Mouse (Mus musculus): ENCODE measurements around the gene Zbtb22. TPM values are rescaled to one million over a fixed set of nuclear protein-coding genes. Genes with fewer than 3 reads are reported as not detected.
A peak's percentile ranks its signal among the peaks of the same experiment; 100 is the strongest.

Zbtb22 gene
- polyA plus RNA-seq, 1 experiment, result 14.8 TPM

DNA sequence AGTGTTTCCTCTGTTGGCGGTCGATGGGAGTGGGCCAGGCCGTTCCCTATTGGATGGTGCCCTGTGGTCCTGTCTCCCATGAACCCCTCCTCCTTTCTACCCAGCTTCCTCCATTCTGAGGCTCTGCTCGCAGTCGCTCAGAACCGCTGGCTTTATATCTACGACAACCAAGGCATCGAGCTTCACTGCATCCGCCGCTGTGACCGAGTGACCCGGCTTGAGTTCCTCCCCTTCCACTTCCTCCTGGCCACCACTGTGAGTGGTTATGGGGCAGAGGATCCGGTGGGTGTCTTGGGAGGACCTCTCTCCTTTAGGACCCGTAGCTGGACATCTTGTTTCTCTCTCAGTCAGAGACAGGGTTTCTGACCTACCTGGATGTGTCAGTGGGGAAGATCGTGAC is 27.8 kb downstream of the Zbtb22 start:
- Histone ChIP-seq H3K9ac (ENCODE audit: low read depth, poor library complexity, severe bottlenecking) (no peak overlapping the region), H3K36me3 (ENCODE audit: control insufficient read depth, insufficient read depth, low read length, poor library complexity, severe bottlenecking) (peaks cover 7% of the 10 kb centered on the region; the same call in 1 of the 2 replicates), H3K4me1 (ENCODE audit: control insufficient read depth, insufficient read depth, low read length) (no peaks in the 10 kb centered on the region), H3K4me3 (ENCODE audit: low read depth, low read length) (no peak overlapping the region), H3K27me3 (ENCODE audit: control insufficient read depth, insufficient read depth, low read length, poor library complexity, severe bottlenecking) (no peaks in the 10 kb centered on the region), H3K9me3 (replicated peaks; ENCODE audit: control insufficient read depth, insufficient read depth, low read length, poor library complexity, severe bottlenecking) (no peaks in the 10 kb centered on the region), H3K27ac (ENCODE audit: insufficient read depth, low read length) (no peak overlapping the region)
- TF ChIP-seq CTCF (IDR thresholded peaks at IDR 0.05; ENCODE audit: low read depth, low read length) (no peak), EP300 (IDR thresholded peaks at IDR 0.05; ENCODE audit: insufficient read depth, low read depth, low read length) (no peak), POLR2A (IDR thresholded peaks at IDR 0.05; ENCODE audit: insufficient read depth, low read length) (no peak)

DNA sequence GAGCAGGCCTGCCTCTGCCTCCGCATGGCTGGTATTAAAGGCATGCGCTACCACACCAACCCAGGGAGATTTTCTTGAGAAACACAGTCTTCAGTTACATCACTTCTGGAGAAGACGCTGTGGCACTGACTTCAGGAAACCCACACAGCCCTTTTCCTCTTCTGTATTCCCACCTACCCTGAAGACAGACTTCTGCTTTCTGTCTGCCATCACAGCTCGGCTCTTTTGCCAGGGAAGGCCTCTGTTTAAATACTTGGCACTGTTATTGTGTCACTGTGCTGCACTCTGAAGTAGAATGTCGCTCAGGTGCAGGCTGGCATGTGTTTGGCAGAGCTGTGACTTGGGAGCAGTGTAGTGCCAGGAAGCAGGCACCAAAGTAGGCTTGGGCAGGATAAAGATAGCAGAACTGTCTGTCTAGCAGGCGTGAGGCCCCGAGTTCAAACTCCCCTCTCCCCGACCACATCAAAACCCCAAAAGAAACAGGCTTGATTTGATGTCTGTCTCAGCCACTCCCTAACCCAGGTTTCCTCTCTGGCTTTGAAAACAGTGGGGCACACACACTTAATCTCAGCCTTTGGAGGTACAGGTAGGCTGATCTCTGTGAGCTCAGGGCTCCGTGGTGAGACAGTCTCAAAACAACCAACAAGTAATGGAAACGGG is 31.9 kb downstream of the Zbtb22 start:
- no peaks in the 10 kb centered on the region for H3K9me3 ChIP-seq (replicated peaks; ENCODE audit: control insufficient read depth, insufficient read depth, low read length, poor library complexity, severe bottlenecking)
- no peak overlapping the region for H3K27ac ChIP-seq (ENCODE audit: insufficient read depth, low read length)
- H3K4me3 ChIP-seq (ENCODE audit: low read depth, low read length), result no peak overlapping the region
- H3K36me3 ChIP-seq (ENCODE audit: control insufficient read depth, insufficient read depth, low read length, poor library complexity, severe bottlenecking), result peaks cover 18% of the 10 kb centered on the region
- no peak for TF ChIP-seq CTCF (IDR thresholded peaks at IDR 0.05; ENCODE audit: low read depth, low read length)
- no peak for TF ChIP-seq EP300 (IDR thresholded peaks at IDR 0.05; ENCODE audit: insufficient read depth, low read depth, low read length)
- no peak for TF ChIP-seq POLR2A (IDR thresholded peaks at IDR 0.05; ENCODE audit: insufficient read depth, low read length)
- no peaks in the 10 kb centered on the region for H3K27me3 ChIP-seq (ENCODE audit: control insufficient read depth, insufficient read depth, low read length, poor library complexity, severe bottlenecking)
- no peak overlapping the region for H3K9ac ChIP-seq (ENCODE audit: low read depth, poor library complexity, severe bottlenecking)
- H3K4me1 ChIP-seq (ENCODE audit: control insufficient read depth, insufficient read depth, low read length), result no peaks in the 10 kb centered on the region

DNA sequence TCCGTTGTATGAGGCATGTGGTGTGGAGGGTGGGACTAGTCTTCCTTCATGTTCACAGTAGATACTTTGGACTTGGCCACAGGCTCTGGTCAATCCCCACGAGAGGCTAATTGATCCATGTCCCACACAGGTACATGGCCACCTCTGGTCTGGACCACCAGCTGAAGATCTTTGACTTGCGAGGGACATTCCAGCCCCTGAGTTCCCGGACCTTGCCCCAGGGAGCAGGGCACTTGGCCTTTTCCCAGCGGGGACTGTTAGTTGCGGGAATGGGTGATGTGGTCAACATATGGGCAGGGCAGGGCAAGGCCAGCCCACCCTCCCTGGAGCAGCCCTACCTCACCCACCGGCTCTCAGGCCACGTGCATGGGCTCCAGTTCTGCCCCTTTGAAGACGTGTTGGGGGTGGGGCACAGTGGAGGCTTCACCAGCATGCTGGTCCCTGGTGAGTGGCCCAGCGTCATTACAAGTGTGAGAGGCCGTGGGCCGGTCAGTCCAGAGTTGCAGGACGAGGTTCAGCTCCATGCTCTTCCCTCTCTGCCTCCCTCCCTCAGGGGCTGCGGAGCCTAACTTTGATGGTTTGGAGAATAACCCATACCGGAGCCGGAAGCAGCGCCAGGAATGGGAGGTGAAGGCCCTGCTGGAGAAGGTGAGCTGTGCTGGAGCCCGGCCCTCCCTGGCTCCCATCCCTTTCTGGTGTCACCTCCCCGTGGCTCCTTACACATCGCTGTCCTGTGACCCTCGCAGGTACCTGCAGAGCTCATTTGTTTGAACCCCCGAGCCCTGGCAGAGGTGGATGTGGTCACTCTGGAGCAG is 32.6 kb downstream of the Zbtb22 start:
- H3K4me1 ChIP-seq (ENCODE audit: control insufficient read depth, insufficient read depth, low read length), result no peaks in the 10 kb centered on the region
- H3K27me3 ChIP-seq (ENCODE audit: control insufficient read depth, insufficient read depth, low read length, poor library complexity, severe bottlenecking), result no peaks in the 10 kb centered on the region
- H3K36me3 ChIP-seq (ENCODE audit: control insufficient read depth, insufficient read depth, low read length, poor library complexity, severe bottlenecking), result peaks cover 19% of the 10 kb centered on the region

DNA sequence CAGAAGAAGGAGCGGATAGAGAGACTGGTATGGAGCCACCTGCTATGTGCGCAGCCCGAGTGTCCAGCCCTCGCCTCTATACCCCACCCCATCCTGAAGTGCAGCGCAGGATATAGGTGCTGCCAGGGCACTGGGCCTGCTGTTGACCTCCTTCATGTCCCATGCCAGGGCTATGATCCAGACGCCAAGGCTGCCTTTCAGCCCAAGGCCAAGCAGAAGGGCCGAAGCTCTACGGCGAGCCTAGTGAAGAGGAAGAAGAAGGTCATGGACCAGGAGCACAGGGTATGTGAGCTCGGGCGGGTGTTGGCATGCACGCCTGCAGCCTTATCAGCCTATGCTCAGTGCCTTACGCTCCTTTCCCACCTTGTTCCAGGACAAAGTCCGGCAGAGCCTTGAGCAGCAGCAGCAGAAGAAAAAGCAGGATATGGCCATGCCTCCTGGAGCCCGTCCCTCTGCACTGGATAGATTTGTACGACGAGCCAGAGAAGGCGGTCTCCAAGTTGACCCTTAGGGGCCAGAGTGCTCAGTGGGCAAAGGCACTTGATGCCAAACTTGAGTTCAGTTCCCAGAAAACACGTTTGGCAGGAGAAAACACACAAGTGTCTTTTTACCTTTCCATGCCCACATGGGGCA is 33.3 kb downstream of the Zbtb22 start:
- H3K9ac ChIP-seq (ENCODE audit: low read depth, poor library complexity, severe bottlenecking), result no peak overlapping the region
- no peak overlapping the region for H3K4me3 ChIP-seq (ENCODE audit: low read depth, low read length)
- TF ChIP-seq EP300 (IDR thresholded peaks at IDR 0.05; ENCODE audit: insufficient read depth, low read depth, low read length), result no peak
- no peak for TF ChIP-seq POLR2A (IDR thresholded peaks at IDR 0.05; ENCODE audit: insufficient read depth, low read length)
- TF ChIP-seq CTCF (IDR thresholded peaks at IDR 0.05; ENCODE audit: low read depth, low read length), result no peak
- peaks cover 26% of the 10 kb centered on the region for H3K36me3 ChIP-seq (ENCODE audit: control insufficient read depth, insufficient read depth, low read length, poor library complexity, severe bottlenecking)
- H3K9me3 ChIP-seq (replicated peaks; ENCODE audit: control insufficient read depth, insufficient read depth, low read length, poor library complexity, severe bottlenecking), result no peaks in the 10 kb centered on the region
- no peaks in the 10 kb centered on the region for H3K4me1 ChIP-seq (ENCODE audit: control insufficient read depth, insufficient read depth, low read length)
- H3K27me3 ChIP-seq (ENCODE audit: control insufficient read depth, insufficient read depth, low read length, poor library complexity, severe bottlenecking), result no peaks in the 10 kb centered on the region
- H3K27ac ChIP-seq (ENCODE audit: insufficient read depth, low read length), result no peak overlapping the region

More for the DNA sequence above, 32.6 kb downstream of the Zbtb22 start:
- TF ChIP-seq CTCF (IDR thresholded peaks at IDR 0.05; ENCODE audit: low read depth, low read length), result no peak
- TF ChIP-seq POLR2A (IDR thresholded peaks at IDR 0.05; ENCODE audit: insufficient read depth, low read length), result no peak
- TF ChIP-seq EP300 (IDR thresholded peaks at IDR 0.05; ENCODE audit: insufficient read depth, low read depth, low read length), result no peak
- H3K9me3 ChIP-seq (replicated peaks; ENCODE audit: control insufficient read depth, insufficient read depth, low read length, poor library complexity, severe bottlenecking), result no peaks in the 10 kb centered on the region
- no peak overlapping the region for H3K27ac ChIP-seq (ENCODE audit: insufficient read depth, low read length)
- H3K9ac ChIP-seq (ENCODE audit: low read depth, poor library complexity, severe bottlenecking), result no peak overlapping the region
- no peak overlapping the region for H3K4me3 ChIP-seq (ENCODE audit: low read depth, low read length)

DNA sequence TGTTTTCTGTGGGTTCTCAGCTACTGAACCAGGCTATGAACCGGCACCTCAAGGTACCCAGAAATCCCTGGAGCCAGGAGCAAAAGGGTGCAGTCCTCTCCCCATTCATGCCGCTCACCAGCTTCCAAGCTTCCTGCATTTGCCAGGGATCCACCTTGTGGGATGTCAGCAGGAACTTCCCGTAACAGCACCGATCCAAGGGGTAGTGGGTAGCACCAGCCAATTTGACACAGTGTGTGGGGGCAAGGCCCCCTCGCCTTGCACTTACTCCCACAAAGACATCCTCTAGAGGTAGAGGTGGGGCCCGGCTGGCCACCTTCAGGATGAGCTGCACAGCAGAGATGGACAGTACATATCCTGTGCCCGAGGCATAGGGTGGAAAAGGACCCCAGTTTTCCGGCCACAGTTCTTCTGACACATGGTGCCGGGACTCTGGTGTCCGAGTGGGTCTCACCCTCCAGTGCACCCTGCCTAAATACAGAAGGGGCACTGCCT is 34.5 kb downstream of the Zbtb22 start:
- TF ChIP-seq CTCF (IDR thresholded peaks at IDR 0.05; ENCODE audit: low read depth, low read length) (no peak), POLR2A (IDR thresholded peaks at IDR 0.05; ENCODE audit: insufficient read depth, low read length) (no peak), EP300 (IDR thresholded peaks at IDR 0.05; ENCODE audit: insufficient read depth, low read depth, low read length) (no peak)
- Histone ChIP-seq H3K9ac (ENCODE audit: low read depth, poor library complexity, severe bottlenecking) (peak overlapping the region; percentile 7; the same call in 1 of the 2 replicates), H3K36me3 (ENCODE audit: control insufficient read depth, insufficient read depth, low read length, poor library complexity, severe bottlenecking) (peaks cover 37% of the 10 kb centered on the region), H3K4me3 (ENCODE audit: low read depth, low read length) (no peak overlapping the region), H3K9me3 (replicated peaks; ENCODE audit: control insufficient read depth, insufficient read depth, low read length, poor library complexity, severe bottlenecking) (no peaks in the 10 kb centered on the region), H3K27ac (ENCODE audit: insufficient read depth, low read length) (no peak overlapping the region), H3K4me1 (ENCODE audit: control insufficient read depth, insufficient read depth, low read length) (no peaks in the 10 kb centered on the region), H3K27me3 (ENCODE audit: control insufficient read depth, insufficient read depth, low read length, poor library complexity, severe bottlenecking) (no peaks in the 10 kb centered on the region)
